Mouse (Mus musculus) megakaryocyte, embryonic 14.5 days (primary cell): Measurements from ENCODE around the gene Zbtb16.

ENCODE experiments used
- FLI1 ChIP-seq: IDR thresholded peaks from 2 replicates; pipeline ENCODE4 v1.6.1; 2012; ENCODE audit warnings: low read length, inconsistent platforms, mixed read lengths
- GATA1 ChIP-seq: IDR thresholded peaks from 3 replicates; pipeline ENCODE4 v1.6.1; 2012; ENCODE audit warnings: mixed read lengths, low read length, inconsistent platforms, borderline replicate concordance

DNA sequence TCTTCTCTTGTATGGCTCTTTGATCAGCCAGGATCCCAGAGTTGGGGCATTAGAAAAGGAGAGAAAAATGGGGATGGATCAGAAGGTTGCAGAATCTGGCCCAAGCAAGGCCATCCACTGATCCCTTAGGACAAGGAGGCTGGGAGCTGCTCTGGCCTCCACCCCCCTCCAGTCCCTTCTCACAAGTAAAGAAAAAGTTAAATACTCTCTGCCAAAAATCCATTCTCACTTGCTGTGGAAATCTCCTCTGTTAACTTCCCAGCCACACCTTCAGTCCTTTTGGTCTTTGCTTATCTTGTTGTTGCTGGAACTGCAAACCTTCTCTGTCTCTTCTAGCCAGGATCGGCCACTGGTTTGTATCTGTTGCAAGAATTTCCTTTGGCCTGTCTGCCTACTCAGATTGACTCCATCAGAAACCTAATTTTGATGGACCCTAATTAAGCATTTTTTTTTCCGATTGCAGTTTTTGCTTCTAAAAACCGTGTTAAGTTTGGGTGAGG, 218.5 kb downstream of the Zbtb16 start:
- TF ChIP-seq GATA1 (no peak), FLI1 (no peak)
